Mouse (Mus musculus): ENCODE results near the gene Ccdc121. TPM values are rescaled to one million over a fixed set of nuclear protein-coding genes. Genes with fewer than 3 reads are reported as not detected.

Ccdc121 gene
- total RNA-seq, 2 experiments from 2014 or later: not detected

DNA sequence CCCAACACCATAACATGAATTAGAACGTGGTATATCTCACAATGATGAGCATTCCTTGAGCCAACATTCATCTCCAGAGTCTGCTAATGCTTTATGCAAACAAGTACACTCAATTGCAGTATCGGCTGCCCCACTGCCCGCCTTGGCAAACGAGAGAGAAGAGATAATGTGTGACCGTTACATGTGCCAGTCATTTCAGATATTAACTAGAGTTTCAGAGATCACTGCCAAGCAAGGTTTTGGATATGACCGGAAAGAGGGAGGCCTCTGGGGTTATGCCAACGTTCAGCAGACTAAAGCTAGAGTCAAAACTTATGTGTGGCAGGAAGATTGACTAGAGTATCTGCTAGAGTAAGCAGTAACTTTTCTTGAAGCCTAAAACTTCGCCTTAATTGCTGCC is 35.1 kb downstream of the Ccdc121 start:
- DNase-seq: peak; percentile 23
- Histone ChIP-seq H3K4me3 (no peak overlapping the region), H3K27ac (no peak overlapping the region)
- intact Hi-C loops (cut with DNase I): no loop called here
- TF ChIP-seq CTCF (IDR thresholded peaks at IDR 0.05): no peak

GRCm38 (mm10) chr1:181469415-181469814 is 41.8 kb downstream of the Ccdc121 start:
- H3K4me3 ChIP-seq: no peak overlapping the region
- no peak overlapping the region for H3K27ac ChIP-seq
- no peak for DNase-seq
- intact Hi-C loops (cut with DNase I): loop anchor here (5.0 kb wide), 1 partner anchor 78 kb away; no protein-coding TSS in a partner anchor
- no peak for TF ChIP-seq CTCF (IDR thresholded peaks at IDR 0.05)

DNA sequence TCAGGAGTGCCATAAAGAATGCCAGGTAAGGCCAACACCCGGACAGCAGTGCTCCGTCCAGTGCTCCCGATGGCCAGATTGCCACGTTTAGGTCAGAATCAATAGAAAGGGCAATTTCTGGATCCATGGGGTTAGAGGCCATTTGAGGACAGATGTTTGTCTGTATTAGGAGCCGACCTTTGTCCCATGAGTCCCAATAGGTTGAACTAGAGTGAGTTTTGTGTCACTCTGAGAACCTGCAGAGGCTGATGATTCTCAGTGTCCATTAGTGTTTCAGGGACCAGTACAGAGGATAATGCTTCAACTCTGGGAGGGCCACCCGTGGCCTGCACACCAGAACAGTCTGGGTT is 44.0 kb downstream of the Ccdc121 start:
- TF ChIP-seq CTCF (IDR thresholded peaks at IDR 0.05): no peak
- no peak overlapping the region for H3K4me3 ChIP-seq
- H3K27ac ChIP-seq: no peak overlapping the region
- DNase-seq: no peak
- intact Hi-C loops (cut with DNase I): loop anchor here (5.0 kb wide), 1 partner anchor 80 kb away; no protein-coding TSS in a partner anchor

DNA sequence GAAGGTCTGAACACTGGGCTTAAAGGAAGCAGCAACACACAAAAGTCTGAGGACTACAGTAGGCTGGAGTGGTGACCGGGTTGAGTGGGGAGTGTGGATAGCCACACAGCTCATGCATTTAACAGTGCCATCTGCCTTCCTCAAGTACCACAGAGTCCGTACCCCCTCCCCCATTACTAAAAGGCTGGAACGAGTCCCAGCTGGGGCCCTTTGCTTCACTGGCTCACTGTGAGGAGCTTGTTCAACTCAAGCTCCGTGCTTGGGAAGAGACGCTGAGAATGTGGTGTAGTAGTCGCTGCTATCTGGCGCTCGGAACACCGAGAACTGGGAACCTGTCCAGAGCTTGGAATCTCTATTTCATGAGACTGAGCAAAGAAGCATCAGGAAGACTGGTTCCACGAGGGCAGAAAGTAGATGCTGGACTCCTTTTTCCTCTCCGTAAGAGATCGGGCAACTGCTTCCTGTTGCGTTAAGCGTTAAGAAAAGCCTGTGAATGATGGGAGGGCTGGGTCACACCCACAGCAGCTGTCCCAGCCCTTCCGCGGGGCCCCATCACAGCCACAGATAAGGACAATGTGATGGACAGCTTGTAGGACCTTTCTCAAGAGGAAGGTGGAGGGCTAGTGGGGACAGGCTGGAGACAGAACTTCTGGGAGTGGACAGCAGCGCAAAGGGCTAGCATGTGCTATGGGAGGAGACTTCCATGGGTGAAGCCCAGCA is 44.5 kb downstream of the Ccdc121 start:
- intact Hi-C loops (cut with DNase I): loop anchor here (5.0 kb wide), 1 partner anchor 81 kb away; no protein-coding TSS in a partner anchor
- no peak for TF ChIP-seq CTCF (IDR thresholded peaks at IDR 0.05)
- DNase-seq: no peak
- Histone ChIP-seq H3K27ac (no peak overlapping the region), H3K4me3 (no peak overlapping the region)

- DNase-seq: no peak
- no peak overlapping the region for H3K4me3 ChIP-seq
- no peak overlapping the region for H3K27ac ChIP-seq
- intact Hi-C loops (cut with DNase I): loop anchor here (5.0 kb wide), 1 partner anchor 81 kb away; no protein-coding TSS in a partner anchor
- no peak for TF ChIP-seq CTCF (IDR thresholded peaks at IDR 0.05)
These were observed 45.2 kb downstream of the Ccdc121 start for GRCm38 (mm10) chr1:181466040-181466439.

DNA sequence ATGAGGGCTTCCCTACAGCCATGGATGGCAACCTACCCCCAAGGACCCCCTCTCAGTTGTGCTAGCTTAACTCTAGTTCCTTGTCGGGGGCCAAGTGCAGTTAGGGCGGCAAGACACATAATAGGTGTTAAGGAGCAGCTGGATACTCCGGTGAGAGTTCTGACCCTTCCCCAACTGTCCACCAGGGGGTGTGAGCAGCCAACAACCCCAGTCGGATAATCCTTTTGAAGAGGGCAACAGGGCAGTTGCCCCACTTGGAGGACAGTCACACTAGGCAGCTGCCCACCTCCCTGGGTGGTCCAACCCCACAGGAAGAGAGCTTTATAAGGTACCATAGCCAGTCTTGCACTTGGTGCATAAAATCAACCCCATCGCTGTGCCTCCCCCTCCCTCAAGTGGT is 46.2 kb downstream of the Ccdc121 start:
- peak; percentile 38 for DNase-seq
- intact Hi-C loops (cut with DNase I): loop anchor here (5.0 kb wide), 1 partner anchor 82 kb away; no protein-coding TSS in a partner anchor
- H3K4me3 ChIP-seq: no peak overlapping the region
- no peak overlapping the region for H3K27ac ChIP-seq
- TF ChIP-seq CTCF (IDR thresholded peaks at IDR 0.05): peak; percentile 60

- Histone ChIP-seq H3K27ac (no peak overlapping the region), H3K4me3 (no peak overlapping the region)
- DNase-seq: no peak
- no peak for TF ChIP-seq CTCF (IDR thresholded peaks at IDR 0.05)
- intact Hi-C loops (cut with DNase I): no loop called here
These were observed 48.4 kb downstream of the Ccdc121 start for GRCm38 (mm10) chr1:181462906-181463179.

GRCm38 (mm10) chr1:181462051-181462905 is 49.0 kb downstream of the Ccdc121 start:
- Histone ChIP-seq H3K27ac (no peak overlapping the region), H3K4me3 (no peak overlapping the region)
- no peak for TF ChIP-seq CTCF (IDR thresholded peaks at IDR 0.05)
- intact Hi-C loops (cut with DNase I): no loop called here
- no peak for DNase-seq

DNA sequence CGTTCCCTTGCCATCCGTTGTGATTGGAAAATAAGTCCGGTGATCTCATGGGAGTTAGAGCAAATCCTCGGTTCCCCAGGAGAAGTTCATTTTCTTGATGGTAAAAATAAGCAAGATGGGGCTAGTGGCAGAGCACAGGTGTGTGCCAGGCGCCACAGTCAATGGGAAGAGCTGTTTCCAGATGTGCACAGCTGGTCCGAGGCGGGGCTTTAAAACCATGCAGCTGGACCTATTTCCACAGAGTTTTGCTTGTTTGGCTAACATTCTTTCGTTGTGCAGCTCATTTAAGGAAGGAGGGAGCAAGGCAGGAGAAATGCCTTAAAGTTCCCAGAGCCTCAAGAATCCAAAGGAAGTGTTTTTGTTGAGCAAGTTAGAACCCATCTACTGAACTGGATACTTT is 49.8 kb downstream of the Ccdc121 start:
- intact Hi-C loops (cut with DNase I): no loop called here
- no peak for TF ChIP-seq CTCF (IDR thresholded peaks at IDR 0.05)
- H3K27ac ChIP-seq: no peak overlapping the region
- no peak for DNase-seq
- H3K4me3 ChIP-seq: no peak overlapping the region

GRCm38 (mm10) chr1:181460283-181460682 is 51.0 kb downstream of the Ccdc121 start:
- TF ChIP-seq CTCF (IDR thresholded peaks at IDR 0.05): no peak
- Histone ChIP-seq H3K27ac (no peak overlapping the region), H3K4me3 (no peak overlapping the region)
- intact Hi-C loops (cut with DNase I): no loop called here
- no peak for DNase-seq

Other genes with a start within 250 kb of the Ccdc121 start
- gene Cnih3, start 158.8 kb downstream of the Ccdc121 start, total RNA-seq (2021): not detected
- not detected for gene Dnah14, start 65.1 kb upstream of the Ccdc121 start, total RNA-seq (2021)

Measured in gastrocnemius, adult 2 months (tissue).